Comparison of ENCODE assay signal across 13 mouse cellular contexts in genomic region chr11:75032946-75033345, GRCm38 (mm10).
DNase-seq lines count a peak whose midpoint lies in the region; ATAC-seq lines count a peak whose summit lies in the region.
"Had no signal": no experiment of that assay in that cellular context is flagged by ENCODE, and none has a peak within 500 bp of the region (broad histone marks: within the 10 kb centered on the region; RNA-seq: fewer than 3 reads in every experiment).

No protein-coding gene starts in this region.

- H3K4me3 ChIP-seq in heart, embryonic 16.5 days (ENCODE audit: low read length): no peak overlapping the region
- H3K4me3 ChIP-seq: limb, embryonic 12.5 days; liver, embryonic 15.5 days; neural tube, embryonic 15.5 days had no signal

- intact Hi-C loops in heart, postnatal 36 days (cut with DNase I): no loop called here

- no peak overlapping the region for H3K9ac ChIP-seq in heart, embryonic 16.5 days (ENCODE audit: low read length)
- H3K9ac ChIP-seq: limb, embryonic 12.5 days; liver, embryonic 15.5 days; neural tube, embryonic 15.5 days had no signal

- no peak for ATAC-seq in heart, embryonic 16.5 days (replicated peaks; ENCODE audit: extremely low read depth, insufficient read depth, low FRiP score)
- peak; percentile 39; the same call in 1 of the 2 replicates for ATAC-seq in megakaryocyte progenitor cell, adult 5-6 weeks (replicated peaks; ENCODE audit: poor library complexity)
- ATAC-seq: Patski had no signal

- 70% methylated on average over 2 of the region's 2 CpGs for WGBS in heart, embryonic 16.5 days

- H3K27me3 ChIP-seq in heart, embryonic 16.5 days (ENCODE audit: control insufficient read depth, insufficient read depth, low read length): no peaks in the 10 kb centered on the region
- H3K27me3 ChIP-seq: limb, embryonic 12.5 days; liver, embryonic 15.5 days; neural tube, embryonic 15.5 days; Patski had no signal

- no peak for DNase-seq in heart, postnatal 36 days
- peak; percentile 20 for DNase-seq in testis, postnatal 10 days (ENCODE audit: low spot score)
- no peak for DNase-seq in testis, postnatal 14 days (ENCODE audit: low spot score)
- DNase-seq in frontal cortex, postnatal 10 days (ENCODE audit: low spot score in 2 of 2): no peak
- DNase-seq in urinary bladder, postnatal 36 days (ENCODE audit: low spot score in 2 of 2): no peak
- DNase-seq: kidney, postnatal 36 days; retina, postnatal 1 day had no signal

- no peak overlapping the region for H3K4me2 ChIP-seq in heart, embryonic 16.5 days (ENCODE audit: low read depth, low read length)
- H3K4me2 ChIP-seq: limb, embryonic 12.5 days; liver, embryonic 15.5 days; neural tube, embryonic 15.5 days had no signal

- H3K4me1 ChIP-seq in heart, embryonic 16.5 days (ENCODE audit: control insufficient read depth, insufficient read depth, low read length): peaks cover 19% of the 10 kb centered on the region
- H3K4me1 ChIP-seq: liver, embryonic 15.5 days had no signal

- no peaks in the 10 kb centered on the region for H3K36me3 ChIP-seq in heart, embryonic 16.5 days (ENCODE audit: control insufficient read depth, insufficient read depth)
- H3K36me3 ChIP-seq: limb, embryonic 12.5 days; liver, embryonic 15.5 days; neural tube, embryonic 15.5 days had no signal

- no peaks in the 10 kb centered on the region for H3K9me3 ChIP-seq in heart, embryonic 16.5 days (replicated peaks; ENCODE audit: control insufficient read depth, low read length)
- H3K9me3 ChIP-seq: limb, embryonic 12.5 days; liver, embryonic 15.5 days; neural tube, embryonic 15.5 days had no signal

- H3K27ac ChIP-seq in heart, embryonic 16.5 days (ENCODE audit: low read length): peak overlapping the region; percentile 66
- H3K27ac ChIP-seq: limb, embryonic 12.5 days; liver, embryonic 15.5 days; neural tube, embryonic 15.5 days had no signal
